20 mouse cellular contexts compared by ENCODE assay signal in genomic region chr12:50499796-50500504, GRCm38 (mm10).
"Had no signal": no experiment of that assay in that cellular context is flagged by ENCODE, and none has a peak within 500 bp of the region (broad histone marks: within the 10 kb centered on the region; RNA-seq: fewer than 3 reads in every experiment).

No protein-coding gene starts in this region.

- ATAC-seq: liver, postnatal 0 days; lung, postnatal 0 days; midbrain, embryonic 16.5 days had no signal

- H3K9ac ChIP-seq: liver, embryonic 15.5 days; liver, postnatal 0 days; lung, embryonic 15.5 days; midbrain, embryonic 12.5 days; neural tube, embryonic 12.5 days had no signal

- H3K27ac ChIP-seq: liver, embryonic 15.5 days; lung, embryonic 15.5 days; macrophage; midbrain, embryonic 12.5 days; neural tube, embryonic 12.5 days had no signal

- H3K4me3 ChIP-seq: liver, embryonic 15.5 days; lung, embryonic 15.5 days; megakaryocyte, embryonic 14.5 days; midbrain, embryonic 12.5 days; neural tube, embryonic 12.5 days had no signal

- H3K4me1 ChIP-seq: liver, embryonic 15.5 days; lung, embryonic 15.5 days; megakaryocyte, embryonic 14.5 days; neural tube, embryonic 12.5 days had no signal

- H3K27me3 ChIP-seq: liver, embryonic 15.5 days; lung, embryonic 15.5 days; megakaryocyte, embryonic 14.5 days; midbrain, embryonic 12.5 days; neural tube, embryonic 12.5 days had no signal

- H3K9me3 ChIP-seq: liver, embryonic 15.5 days; lung, embryonic 15.5 days; midbrain, embryonic 12.5 days; neural tube, embryonic 12.5 days had no signal

- H3K4me2 ChIP-seq: liver, embryonic 15.5 days; lung, embryonic 15.5 days; midbrain, embryonic 12.5 days; neural tube, embryonic 12.5 days had no signal

- DNase-seq: liver, postnatal 0 days; lung, adult 2 months; lung, postnatal 14 days; lung, postnatal 36 days; retina, postnatal 1 day; right cerebral cortex, adult 18-20 months; right cerebral cortex, postnatal 25 days; right cerebral cortex, postnatal 4 days; spleen, adult 18-20 months; thymus, adult 18-20 months; thymus, postnatal 14 days; thymus, postnatal 36 days had no signal

- H3K36me3 ChIP-seq: liver, embryonic 15.5 days; lung, embryonic 15.5 days; midbrain, embryonic 12.5 days; neural tube, embryonic 12.5 days had no signal
